Mouse (Mus musculus) thymus, adult 2 months (tissue): ENCODE results near the gene Itpr1.

Experiments used
- CTCF ChIP-seq: fragments of 200-500 bp; IDR thresholded peaks from 2 replicates; pipeline ENCODE4 v1.5.1; 2012; ENCODE audit warnings: mild to moderate bottlenecking, control low read depth, low read length, moderate library complexity, borderline replicate concordance; ENCODE audit not compliant: control insufficient read depth, poor library complexity, insufficient read depth; ENCODE audit errors: extremely low read depth
- POLR2A ChIP-seq: fragments of 200-500 bp; IDR thresholded peaks from 2 replicates; pipeline ENCODE4 v1.6.1; 2012; ENCODE audit warnings: mild to moderate bottlenecking, low read length, control low read depth, moderate library complexity; ENCODE audit not compliant: control insufficient read depth, poor library complexity, insufficient read depth; ENCODE audit errors: extremely low read depth

DNA sequence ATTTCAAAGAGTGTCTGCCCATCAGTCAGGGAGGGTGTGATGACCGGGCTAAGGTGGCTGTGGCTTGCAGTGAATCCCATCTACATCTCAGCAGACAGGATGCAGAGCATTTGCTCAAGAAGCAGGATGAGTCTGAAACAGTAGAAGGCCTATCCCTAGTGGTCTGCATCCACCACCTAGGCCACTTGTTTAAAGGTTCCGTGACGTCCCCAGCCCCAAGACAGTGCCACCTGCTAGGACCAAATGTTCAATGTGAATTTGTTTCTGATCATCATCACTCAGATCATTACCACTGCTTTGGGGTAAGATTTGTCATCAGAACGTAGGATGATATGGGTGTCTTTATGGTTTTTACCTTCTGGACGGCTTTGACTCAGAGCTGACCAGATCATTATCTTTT is 125.5 kb downstream of the Itpr1 start:
- TF ChIP-seq CTCF (no peak), POLR2A (no peak)
